Mouse (Mus musculus): Measurements from ENCODE around the gene Adcy4. TPM values are rescaled to one million over a fixed set of nuclear protein-coding genes. Genes with fewer than 3 reads are reported as not detected.

The Adcy4 gene
- not detected for polyA plus RNA-seq (2017; shearing (Covaris generic))

GRCm38 (mm10) chr14:55783958-55784235 lies at the start of gene Adcy4:
TSS of gene Adcy4 (minus strand) at chr14:55784095.

GRCm38 (mm10) chr14:55822991-55823762 lies 39.3 kb upstream of the Adcy4 start, which contains the start of gene Nfatc4:
TSS of gene Nfatc4 (plus strand) at chr14:55823144.

GRCm38 (mm10) chr14:55788256-55789050 lies 4.6 kb upstream of the Adcy4 start, which contains the start of gene Ripk3:
TSS of gene Ripk3 (minus strand) at chr14:55788865.

GRCm38 (mm10) chr14:55765696-55766095 lies 18.2 kb downstream of the Adcy4 start, which contains the start of gene Ltb4r1:
TSS of gene Ltb4r1 (plus strand) at chr14:55765962.

GRCm38 (mm10) chr14:55761163-55761562 lies 22.7 kb downstream of the Adcy4 start, which contains the start of gene Ltb4r2:
TSS of gene Ltb4r2 (plus strand) at chr14:55761428.

GRCm38 (mm10) chr14:55758363-55758784 lies 25.5 kb downstream of the Adcy4 start, which contains the start of gene Cideb:
TSS of gene Cideb (minus strand) at chr14:55758458.

GRCm38 (mm10) chr14:55745180-55745860 lies 38.6 kb downstream of the Adcy4 start, which contains the start of the genes Dhrs1 and Nop9:
TSS of gene Dhrs1 (minus strand) at chr14:55745690.
TSS of gene Nop9 (plus strand) at chr14:55745693.

GRCm38 (mm10) chr14:55721700-55722437 lies 62.0 kb downstream of the Adcy4 start, which contains the start of gene Rabggta:
TSS of gene Rabggta (minus strand) at chr14:55722263.

Other genes with a start within 250 kb of the Adcy4 start
- gene Pck2, start 243.8 kb downstream of the Adcy4 start, polyA plus RNA-seq (2017; shearing (Covaris generic)), result 7.2 TPM
- 110 TPM for gene Dcaf11, start 224.1 kb downstream of the Adcy4 start, polyA plus RNA-seq (2017; shearing (Covaris generic))
- 4.5 TPM for gene A730061H03Rik, start 223.7 kb downstream of the Adcy4 start, polyA plus RNA-seq (2017; shearing (Covaris generic))
- gene Fitm1, start 208.5 kb downstream of the Adcy4 start, polyA plus RNA-seq (2017; shearing (Covaris generic)), result not detected
- 748 TPM for gene Psme1, start 206.0 kb downstream of the Adcy4 start, polyA plus RNA-seq (2017; shearing (Covaris generic))
- gene Emc9, start 198.8 kb downstream of the Adcy4 start, polyA plus RNA-seq (2017; shearing (Covaris generic)), result 15.3 TPM
- 573 TPM for gene Psme2, start 193.0 kb downstream of the Adcy4 start, polyA plus RNA-seq (2017; shearing (Covaris generic))
- gene Rnf31, start 192.4 kb downstream of the Adcy4 start, polyA plus RNA-seq (2017; shearing (Covaris generic)), result 49.5 TPM
- 49.4 TPM for gene Irf9, start 180.5 kb downstream of the Adcy4 start, polyA plus RNA-seq (2017; shearing (Covaris generic))
- gene Rec8, start 166.1 kb downstream of the Adcy4 start, polyA plus RNA-seq (2017; shearing (Covaris generic)), result 0.50 TPM
- gene Ipo4, start 148.1 kb downstream of the Adcy4 start, polyA plus RNA-seq (2017; shearing (Covaris generic)), result 49.8 TPM
- gene Gm49378, start 146.2 kb downstream of the Adcy4 start, polyA plus RNA-seq (2017; shearing (Covaris generic)), result 2.1 TPM
- gene Tm9sf1, start 140.3 kb downstream of the Adcy4 start, polyA plus RNA-seq (2017; shearing (Covaris generic)), result 74.7 TPM
- gene Tssk4, start 133.9 kb downstream of the Adcy4 start, polyA plus RNA-seq (2017; shearing (Covaris generic)), result 0.51 TPM
- gene Mdp1, start 123.6 kb downstream of the Adcy4 start, polyA plus RNA-seq (2017; shearing (Covaris generic)), result 44.7 TPM
- 33.1 TPM for gene Gmpr2, start 112.2 kb downstream of the Adcy4 start, polyA plus RNA-seq (2017; shearing (Covaris generic))
- 239 TPM for gene Nedd8, start 112.0 kb downstream of the Adcy4 start, polyA plus RNA-seq (2017; shearing (Covaris generic))
- 189 TPM for gene Tinf2, start 102.3 kb downstream of the Adcy4 start, polyA plus RNA-seq (2017; shearing (Covaris generic))
- gene Tgm1, start 70.2 kb downstream of the Adcy4 start, polyA plus RNA-seq (2017; shearing (Covaris generic)), result not detected
- 85.5 TPM for gene Rabggta, start 61.8 kb downstream of the Adcy4 start, polyA plus RNA-seq (2017; shearing (Covaris generic))
- 23.0 TPM for gene Dhrs1, start 38.4 kb downstream of the Adcy4 start, polyA plus RNA-seq (2017; shearing (Covaris generic))
- gene Nop9, start 38.4 kb downstream of the Adcy4 start, polyA plus RNA-seq (2017; shearing (Covaris generic)), result 49.5 TPM
- not detected for gene Cideb, start 25.6 kb downstream of the Adcy4 start, polyA plus RNA-seq (2017; shearing (Covaris generic))
- gene Ltb4r2, start 22.7 kb downstream of the Adcy4 start, polyA plus RNA-seq (2017; shearing (Covaris generic)), result 0.21 TPM
- gene Ltb4r1, start 18.1 kb downstream of the Adcy4 start, polyA plus RNA-seq (2017; shearing (Covaris generic)), result not detected
- 74.2 TPM for gene Ripk3, start 4.8 kb upstream of the Adcy4 start, polyA plus RNA-seq (2017; shearing (Covaris generic))
- gene Nfatc4, start 39.0 kb upstream of the Adcy4 start, polyA plus RNA-seq (2017; shearing (Covaris generic)), result 0.37 TPM
- gene Nynrin, start 69.9 kb upstream of the Adcy4 start, polyA plus RNA-seq (2017; shearing (Covaris generic)), result 0.21 TPM
- 0.18 TPM for gene Cbln3, start 100.3 kb upstream of the Adcy4 start, polyA plus RNA-seq (2017; shearing (Covaris generic))
- 104 TPM for gene Khnyn, start 100.9 kb upstream of the Adcy4 start, polyA plus RNA-seq (2017; shearing (Covaris generic))
- 35.6 TPM for gene Sdr39u1, start 116.2 kb upstream of the Adcy4 start, polyA plus RNA-seq (2017; shearing (Covaris generic))
- gene Cma1, start 160.6 kb upstream of the Adcy4 start, polyA plus RNA-seq (2017; shearing (Covaris generic)), result not detected
- not detected for gene Cma2, start 166.9 kb upstream of the Adcy4 start, polyA plus RNA-seq (2017; shearing (Covaris generic))
- not detected for gene Mcpt1, start 233.9 kb upstream of the Adcy4 start, polyA plus RNA-seq (2017; shearing (Covaris generic))
- gene Mcpt9, start 246.4 kb upstream of the Adcy4 start, polyA plus RNA-seq (2017; shearing (Covaris generic)), result not detected

All from effector memory CD4-positive, alpha-beta T cell, adult 7 months (primary cell).